Mouse (Mus musculus): ENCODE measurements around the gene Gsk3a. TPM values are rescaled to one million over a fixed set of nuclear protein-coding genes. Genes with fewer than 3 reads are reported as not detected.

The Gsk3a gene
- total and polyA plus RNA-seq, 2 experiments from 2014 or later: 21.0 to 150 TPM

DNA sequence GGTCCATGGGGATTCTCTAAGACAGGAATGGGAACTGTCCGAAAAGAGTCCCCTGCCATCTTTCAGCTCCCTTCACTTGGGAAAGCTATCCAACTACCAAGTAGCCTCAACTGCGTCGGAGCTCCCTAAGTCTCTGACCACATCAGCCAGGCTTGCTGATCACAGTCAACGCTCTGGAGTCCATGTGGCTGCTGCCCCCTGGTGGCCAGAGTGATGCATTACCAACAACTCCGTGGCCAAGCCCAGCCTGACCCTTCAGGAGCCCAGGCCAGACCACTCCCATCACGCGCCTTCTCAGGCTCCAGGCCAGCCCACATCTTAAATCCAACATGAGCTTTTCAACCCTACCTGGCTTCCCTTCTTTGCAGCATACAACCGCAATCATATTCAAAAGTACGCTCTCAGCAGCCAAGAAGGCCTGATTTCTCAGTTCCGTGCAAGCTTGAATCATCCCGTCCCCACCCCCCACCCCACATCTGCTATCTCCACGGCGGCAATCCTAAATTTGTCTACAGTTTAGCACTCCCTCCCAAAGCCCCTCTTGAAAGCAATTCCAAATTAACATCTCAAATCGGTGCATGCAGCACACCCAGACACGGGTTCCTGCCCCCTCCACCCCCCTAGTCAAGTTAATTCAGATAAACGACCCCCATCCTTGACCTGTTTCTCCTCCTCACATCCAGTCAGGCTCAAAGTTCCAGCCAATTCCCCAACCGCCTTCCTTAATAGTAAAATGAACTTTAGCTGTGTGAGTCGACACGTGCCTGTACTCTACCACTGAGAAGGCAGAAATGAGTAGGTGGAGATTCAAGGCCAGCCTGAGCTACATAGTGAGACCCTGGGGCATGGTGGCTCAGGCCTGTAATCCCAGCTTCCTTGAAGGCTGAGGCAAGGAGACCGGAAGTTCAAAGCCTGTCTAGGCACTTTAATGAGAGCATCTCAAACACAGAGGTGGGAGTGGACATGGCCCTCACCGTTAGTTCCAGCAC, 49.7 kb downstream of the Gsk3a start:
- peak; percentile 99 for TF ChIP-seq CTCF (IDR thresholded peaks at IDR 0.05; ENCODE audit: low read depth)
- Histone ChIP-seq H3K9ac (no peak overlapping the region), H3K27ac (ENCODE audit: low read depth, low read length) (no peak overlapping the region), H3K4me2 (ENCODE audit: low read depth) (peak overlapping the region; percentile 27), H3K4me3 (ENCODE audit: low read depth, low read length) (no peak overlapping the region), H3K36me3 (ENCODE audit: insufficient read depth) (no peaks in the 10 kb centered on the region), H3K27me3 (ENCODE audit: insufficient read depth, low read length) (no peaks in the 10 kb centered on the region), H3K4me1 (ENCODE audit: insufficient read depth) (no peaks in the 10 kb centered on the region), H3K9me3 (ENCODE audit: low read length) (no peaks in the 10 kb centered on the region)
- peak; percentile 89 for ATAC-seq
- 31% methylated on average over 21 of the region's 21 CpGs for WGBS
- DNase-seq: peak; percentile 91

DNA sequence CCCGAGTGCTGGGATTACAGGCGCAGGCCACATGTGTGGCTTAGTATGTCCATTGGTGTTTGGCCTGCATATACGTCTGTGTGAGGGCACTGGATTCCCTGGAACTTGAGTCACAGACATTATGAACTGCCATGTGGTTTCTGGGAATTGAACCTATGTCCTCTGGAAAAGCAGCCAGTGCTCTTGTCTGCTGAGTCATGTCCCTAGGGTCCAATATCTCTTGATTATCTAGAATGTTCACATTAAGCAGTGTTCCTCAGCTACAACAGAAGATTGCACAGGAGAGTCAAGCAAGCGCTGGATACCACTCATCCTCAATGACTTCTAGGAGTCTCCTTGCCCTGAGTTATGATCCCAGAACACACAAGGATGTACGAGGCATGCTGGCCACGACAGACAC, 53.6 kb downstream of the Gsk3a start:
- H3K4me1 ChIP-seq (ENCODE audit: insufficient read depth): 0 out of 2 replicates have a peak, but pooled peaks cover 7% of the 10 kb centered on the region
- H3K36me3 ChIP-seq (ENCODE audit: insufficient read depth): no peaks in the 10 kb centered on the region
- no peaks in the 10 kb centered on the region for H3K9me3 ChIP-seq (ENCODE audit: low read length)
- ATAC-seq: no peak
- H3K27me3 ChIP-seq (ENCODE audit: insufficient read depth, low read length): peaks cover 8% of the 10 kb centered on the region; the same call in 1 of the 2 replicates
- no peak overlapping the region for H3K4me3 ChIP-seq (ENCODE audit: low read depth, low read length)
- H3K4me2 ChIP-seq (ENCODE audit: low read depth): no peak overlapping the region
- H3K9ac ChIP-seq: no peak overlapping the region
- 82% methylated on average over 6 of the region's 6 CpGs for WGBS
- TF ChIP-seq CTCF (IDR thresholded peaks at IDR 0.05; ENCODE audit: low read depth): no peak
- H3K27ac ChIP-seq (ENCODE audit: low read depth, low read length): no peak overlapping the region
- DNase-seq: no peak

DNA sequence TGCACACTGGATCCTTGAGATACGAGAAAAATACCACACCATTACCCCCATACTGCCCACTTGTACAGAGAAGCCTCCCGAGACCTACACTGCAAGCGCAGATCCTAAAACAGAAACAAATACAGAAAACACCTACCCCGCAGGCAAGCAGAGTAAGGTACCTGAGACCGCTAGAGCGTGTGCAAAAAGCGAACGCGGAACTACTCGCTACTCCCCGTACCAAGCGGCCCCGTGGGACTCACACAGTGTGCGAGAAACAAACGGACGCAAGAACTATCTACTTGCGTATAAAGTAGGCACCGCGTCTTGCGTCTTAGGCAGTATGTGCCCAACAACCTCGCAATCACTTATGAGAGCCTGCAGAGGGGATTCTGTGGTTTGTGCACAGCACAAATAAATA, 55.8 kb downstream of the Gsk3a start:
- ATAC-seq: no peak
- no peak for TF ChIP-seq CTCF (IDR thresholded peaks at IDR 0.05; ENCODE audit: low read depth)
- WGBS: 5% methylated on average over 21 of the region's 21 CpGs

DNA sequence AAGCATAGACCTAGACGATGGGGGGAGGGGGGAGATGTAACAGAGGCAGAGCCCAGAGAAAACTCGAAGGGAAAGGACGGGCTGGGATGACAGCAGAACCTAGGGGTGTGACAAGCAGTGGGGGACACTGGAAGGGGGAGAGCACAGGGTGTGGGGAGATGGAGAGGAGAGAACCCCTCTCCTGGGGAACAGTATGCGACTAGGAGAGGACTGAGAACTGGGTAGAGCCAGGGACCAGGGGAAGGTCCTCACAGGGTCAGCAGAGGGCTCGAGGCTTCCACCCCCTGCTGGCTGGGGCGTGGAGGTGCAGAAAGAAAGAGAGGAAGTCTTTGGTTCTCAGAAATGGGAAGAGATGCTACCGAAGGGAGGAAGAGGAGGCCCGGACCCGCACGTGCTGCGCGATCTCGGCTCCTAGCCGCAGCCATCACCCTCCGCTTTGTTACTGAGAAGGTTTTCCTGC, 56.3 kb downstream of the Gsk3a start:
- H3K4me1 ChIP-seq (ENCODE audit: insufficient read depth): peaks cover 16% of the 10 kb centered on the region
- H3K4me2 ChIP-seq (ENCODE audit: low read depth): peak overlapping the region; percentile 66
- ATAC-seq (no peak), DNase-seq (peak; percentile 34)
- peaks cover 8% of the 10 kb centered on the region; the same call in 1 of the 2 replicates for H3K27me3 ChIP-seq (ENCODE audit: insufficient read depth, low read length)
- TF ChIP-seq CTCF (IDR thresholded peaks at IDR 0.05; ENCODE audit: low read depth): peak; percentile 71
- no peak overlapping the region for H3K9ac ChIP-seq
- peak overlapping the region; percentile 29 for H3K4me3 ChIP-seq (ENCODE audit: low read depth, low read length)
- H3K9me3 ChIP-seq (ENCODE audit: low read length): no peaks in the 10 kb centered on the region
- no peaks in the 10 kb centered on the region for H3K36me3 ChIP-seq (ENCODE audit: insufficient read depth)
- WGBS: 2% methylated on average over 15 of the region's 15 CpGs
- H3K27ac ChIP-seq (ENCODE audit: low read depth, low read length): no peak overlapping the region

More for the DNA sequence above, 55.8 kb downstream of the Gsk3a start:
- Histone ChIP-seq H3K4me1 (ENCODE audit: insufficient read depth) (peaks cover 16% of the 10 kb centered on the region), H3K36me3 (ENCODE audit: insufficient read depth) (no peaks in the 10 kb centered on the region), H3K27me3 (ENCODE audit: insufficient read depth, low read length) (peaks cover 8% of the 10 kb centered on the region; the same call in 1 of the 2 replicates), H3K9me3 (ENCODE audit: low read length) (no peaks in the 10 kb centered on the region), H3K9ac (no peak overlapping the region), H3K27ac (ENCODE audit: low read depth, low read length) (no peak overlapping the region), H3K4me3 (ENCODE audit: low read depth, low read length) (peak overlapping the region; percentile 29), H3K4me2 (ENCODE audit: low read depth) (peak overlapping the region; percentile 66)
- peak; percentile 55 for DNase-seq

DNA sequence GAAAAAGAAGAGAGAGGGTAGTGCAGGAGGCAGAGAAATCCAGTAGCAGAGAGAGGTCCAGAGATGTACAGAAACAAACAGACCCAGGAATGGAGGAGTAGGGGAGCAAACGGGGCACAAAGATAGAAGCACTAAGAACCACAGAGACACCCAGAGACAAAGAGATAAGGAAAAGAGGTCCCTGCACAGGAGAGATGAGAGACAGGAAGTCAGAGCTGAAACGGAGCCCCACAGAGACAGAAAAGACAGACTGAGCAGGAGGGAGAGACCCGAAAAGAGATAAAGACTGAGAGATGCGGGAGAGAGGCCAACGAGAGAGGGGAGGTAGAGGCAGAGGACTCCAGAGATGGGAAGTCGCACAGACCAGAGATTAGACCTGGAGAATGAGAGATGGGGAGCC, 57.1 kb downstream of the Gsk3a start:
- 0 out of 2 replicates have a peak overlapping the region, but pooled peaks have one; percentile 97 for H3K9ac ChIP-seq
- no peak for ATAC-seq

DNA sequence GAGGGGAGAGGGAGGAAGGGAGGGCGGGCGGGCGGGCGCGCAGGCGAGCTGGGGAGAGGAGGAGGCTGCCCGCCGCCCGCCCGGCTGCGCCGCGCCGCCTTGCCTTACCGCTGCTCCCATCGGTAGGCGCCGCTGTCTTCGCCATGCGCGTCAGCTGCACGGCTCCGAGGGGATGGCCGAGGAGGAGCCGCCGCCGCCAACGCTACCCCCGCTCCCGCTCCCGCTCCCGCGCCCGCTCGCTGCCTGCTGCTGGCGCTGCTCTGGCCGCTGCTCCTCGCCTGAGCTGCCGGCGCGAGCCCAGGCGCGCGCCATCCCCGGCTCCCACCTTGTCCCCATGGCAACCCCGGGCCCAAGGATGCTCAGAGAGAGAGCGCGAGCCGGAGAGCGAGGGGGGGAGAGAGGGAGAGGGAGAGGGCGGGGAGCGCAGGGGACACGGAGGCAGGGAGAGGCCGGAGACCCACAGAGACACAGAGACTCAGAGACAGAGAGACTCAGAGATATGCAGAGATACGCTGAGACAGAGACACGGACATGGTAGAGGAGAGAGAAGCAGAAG, 58.0 kb downstream of the Gsk3a start, which contains the start of gene Pou2f2:
Gene Pou2f2, minus strand, starts transcription at position 121 of the 556 bp plus-strand sequence.
- Histone ChIP-seq H3K27me3 (ENCODE audit: insufficient read depth, low read length) (peaks cover 8% of the 10 kb centered on the region; the same call in 1 of the 2 replicates), H3K27ac (ENCODE audit: low read depth, low read length) (peak within 1 kb of the TSS; percentile 99), H3K4me2 (ENCODE audit: low read depth) (peak within 1 kb of the TSS; percentile 66), H3K9ac (peak within 1 kb of the TSS; percentile 97), H3K4me3 (ENCODE audit: low read depth, low read length) (peak within 1 kb of the TSS; percentile 71), H3K36me3 (ENCODE audit: insufficient read depth) (no peaks in the 10 kb centered on the region), H3K4me1 (ENCODE audit: insufficient read depth) (peaks cover 16% of the 10 kb centered on the region), H3K9me3 (ENCODE audit: low read length) (no peaks in the 10 kb centered on the region)
- DNase-seq (peak; percentile 94), ATAC-seq (peak; percentile 94)
- WGBS: 2% methylated on average over 39 of the region's 56 CpGs
- TF ChIP-seq CTCF (IDR thresholded peaks at IDR 0.05; ENCODE audit: low read depth): peak; percentile 69

More for the DNA sequence above, 57.1 kb downstream of the Gsk3a start:
- Histone ChIP-seq H3K27me3 (ENCODE audit: insufficient read depth, low read length) (peaks cover 8% of the 10 kb centered on the region; the same call in 1 of the 2 replicates), H3K36me3 (ENCODE audit: insufficient read depth) (no peaks in the 10 kb centered on the region), H3K4me2 (ENCODE audit: low read depth) (peak overlapping the region; percentile 66), H3K4me3 (ENCODE audit: low read depth, low read length) (peak overlapping the region; percentile 71), H3K27ac (ENCODE audit: low read depth, low read length) (peak overlapping the region; percentile 99; the same call in 1 of the 2 replicates), H3K4me1 (ENCODE audit: insufficient read depth) (peaks cover 16% of the 10 kb centered on the region), H3K9me3 (ENCODE audit: low read length) (no peaks in the 10 kb centered on the region)
- WGBS: 2% methylated on average over 6 of the region's 6 CpGs
- TF ChIP-seq CTCF (IDR thresholded peaks at IDR 0.05; ENCODE audit: low read depth): no peak
- DNase-seq: no peak
